Mouse (Mus musculus) lung, embryonic 14.5 days (tissue): Measurements from ENCODE around the gene Arfgap3. TPM values are rescaled to one million over a fixed set of nuclear protein-coding genes. Genes with fewer than 3 reads are reported as not detected.
A peak's percentile ranks its signal among the peaks of the same experiment; 100 is the strongest.
"Not testable (repeated sequence)": the region's sequence is repeated elsewhere in the genome, so short reads cannot be mapped to it uniquely, and the experiment has no call there.

Experiments
- ATAC-seq: fragments of 200-750 bp; cut with Nextera tagmentation; 2 replicates; pipeline ENCODE4 v1.8.0; 2017; ENCODE audit warnings: mild to moderate bottlenecking, moderate TSS enrichment, moderate library complexity; ENCODE audit not compliant: insufficient read depth
- DNase-seq: peaks from one replicate; pipeline ENCODE4 v3.0.0-alpha.2; 2015
- H3K27ac ChIP-seq: fragments of 300-500 bp; sonication (generic); 2 replicates; pipeline ENCODE4 v1.5.1; 2014; ENCODE audit warnings: low read depth, mild to moderate bottlenecking, moderate library complexity
- H3K27me3 ChIP-seq: fragments of 300-500 bp; sonication (generic); 2 replicates; pipeline ENCODE4 v1.6.1; 2014; ENCODE audit warnings: low read length, control low read depth; ENCODE audit not compliant: insufficient read depth
- H3K36me3 ChIP-seq: fragments of 300-500 bp; sonication (generic); 2 replicates; pipeline ENCODE4 v1.6.1; 2014; ENCODE audit warnings: control low read depth; ENCODE audit not compliant: insufficient read depth
- H3K4me1 ChIP-seq: fragments of 300-500 bp; sonication (generic); 2 replicates; pipeline ENCODE4 v1.6.1; 2014; ENCODE audit warnings: antibody characterized with exemption, control low read depth; ENCODE audit not compliant: insufficient read depth
- H3K4me2 ChIP-seq: fragments of 300-500 bp; sonication (generic); 2 replicates; pipeline ENCODE4 v1.6.1; 2014; ENCODE audit warnings: mild to moderate bottlenecking
- H3K4me3 ChIP-seq: fragments of 300-500 bp; sonication (generic); 2 replicates; pipeline ENCODE4 v1.5.1; 2014; ENCODE audit warnings: low read depth, low read length
- H3K9ac ChIP-seq: fragments of 300-500 bp; sonication (generic); 2 replicates; pipeline ENCODE4 v1.6.1; 2014
- H3K9me3 ChIP-seq: fragments of 300-500 bp; sonication (generic); 2 replicates; pipeline ENCODE4 v1.6.1; 2016; ENCODE audit warnings: low read depth, low read length, control low read depth
- CTCF ChIP-seq: IDR thresholded peaks from 2 replicates; pipeline ENCODE4 v1.5.1; 2016; ENCODE audit warnings: antibody characterized with exemption, low read depth
- WGBS: fragments of 180-500 bp; shearing (Covaris S2); extraction: QIAGEN DNeasy Blood & Tissue Kit; methylation state at CpG from one replicate; pipeline ENCODE4 v1.1.7; 2014; 5-methylcytosine and 5-hydroxymethylcytosine counted together
- polyA plus RNA-seq: library from polyadenylated mRNA; unstranded; fragments of >200 nt; fragmentation: Nextera tagmentation; extraction: Ambion mirVana; gene quantifications from 2 replicates; pipeline ENCODE4 v1.2.1, GENCODE M21; 2014

Gene Arfgap3
- polyA plus RNA-seq, 1 experiment from 2014 or later: 37.7 TPM

DNA sequence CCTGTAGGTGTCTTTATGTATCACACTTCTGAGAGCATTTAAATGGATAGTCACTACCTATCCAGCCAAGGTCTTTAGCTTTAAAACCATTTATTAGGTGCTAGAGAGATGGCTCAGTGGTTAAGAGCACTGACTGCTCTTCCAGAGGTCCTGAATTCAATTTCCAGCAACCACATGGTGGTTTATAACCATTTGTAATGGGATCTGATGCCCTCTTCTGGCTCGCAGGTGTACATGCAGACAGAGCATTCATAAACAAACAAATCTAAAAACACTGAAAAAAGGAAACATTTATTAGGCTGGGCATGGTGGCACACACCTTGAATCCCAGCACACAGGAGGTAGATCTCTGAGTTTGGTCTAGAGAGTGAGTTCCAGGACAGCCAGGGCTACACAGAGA is 35.1 kb downstream of the Arfgap3 start:
- WGBS: 65% methylated on average over 1 of the region's 1 CpGs
- no peaks in the 10 kb centered on the region for H3K4me1 ChIP-seq
- peaks cover 55% of the 10 kb centered on the region for H3K36me3 ChIP-seq
- H3K4me3 ChIP-seq: no peak overlapping the region
- no peaks in the 10 kb centered on the region for H3K27me3 ChIP-seq
- H3K27ac ChIP-seq: no peak overlapping the region
- H3K9me3 ChIP-seq: no peaks in the 10 kb centered on the region
- DNase-seq (no peak), ATAC-seq (no peak)
- H3K4me2 ChIP-seq: no peak overlapping the region
- 0 out of 2 replicates have a peak, but pooled peaks have one; percentile 40 for TF ChIP-seq CTCF
- no peak overlapping the region for H3K9ac ChIP-seq

DNA sequence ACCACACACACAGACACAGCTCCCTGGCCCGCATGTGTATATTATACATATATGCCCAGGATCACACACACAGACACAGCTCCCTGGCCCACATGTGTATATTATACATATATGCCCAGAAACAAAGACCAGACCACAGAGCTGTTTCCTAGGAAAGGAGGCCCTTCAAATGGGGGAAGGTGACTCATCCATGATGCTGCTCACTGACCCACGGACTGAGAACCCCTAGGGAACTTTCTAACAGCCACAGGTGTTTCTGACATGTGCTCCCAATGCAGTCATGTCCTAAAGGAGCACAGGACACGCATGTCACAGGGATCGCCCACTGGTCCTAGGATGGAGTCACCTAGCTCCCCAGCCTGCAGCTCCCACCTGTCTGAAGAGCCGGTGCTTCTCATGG is 40.2 kb downstream of the Arfgap3 start:
- peaks cover 75% of the 10 kb centered on the region for H3K36me3 ChIP-seq

DNA sequence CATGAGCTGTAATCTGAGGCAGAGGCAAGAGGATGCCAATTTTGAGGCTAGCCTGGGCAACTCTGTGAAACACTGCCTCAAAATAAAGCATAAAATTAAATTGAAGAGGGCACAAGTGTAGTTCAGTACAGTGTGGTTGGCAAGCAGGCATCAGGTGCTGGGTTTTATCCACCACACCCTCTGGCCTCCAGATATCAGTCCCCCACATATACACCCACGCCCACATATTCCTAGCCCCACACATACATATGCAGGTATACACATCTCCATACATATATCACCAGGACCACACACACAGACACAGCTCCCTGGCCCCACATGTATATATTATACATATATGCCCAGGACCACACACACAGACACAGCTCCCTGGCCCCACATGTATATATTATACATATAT is 41.3 kb downstream of the Arfgap3 start:
- not testable (repeated sequence) for H3K27me3 ChIP-seq, H3K9ac ChIP-seq, H3K4me2 ChIP-seq, H3K9me3 ChIP-seq, H3K4me3 ChIP-seq, ATAC-seq, H3K27ac ChIP-seq, H3K4me1 ChIP-seq, DNase-seq
- 91% methylated on average over 1 of the region's 1 CpGs for WGBS
- H3K36me3 ChIP-seq: peaks cover 77% of the 10 kb centered on the region

More for the DNA sequence above, 40.2 kb downstream of the Arfgap3 start:
- ATAC-seq (no peak), DNase-seq (no peak)
- Histone ChIP-seq H3K9me3 (no peaks in the 10 kb centered on the region), H3K4me1 (no peaks in the 10 kb centered on the region), H3K9ac (no peak overlapping the region), H3K4me3 (no peak overlapping the region), H3K27ac (no peak overlapping the region), H3K4me2 (no peak overlapping the region), H3K27me3 (no peaks in the 10 kb centered on the region)
- TF ChIP-seq CTCF: no peak
- 89% methylated on average over 5 of the region's 5 CpGs for WGBS

DNA sequence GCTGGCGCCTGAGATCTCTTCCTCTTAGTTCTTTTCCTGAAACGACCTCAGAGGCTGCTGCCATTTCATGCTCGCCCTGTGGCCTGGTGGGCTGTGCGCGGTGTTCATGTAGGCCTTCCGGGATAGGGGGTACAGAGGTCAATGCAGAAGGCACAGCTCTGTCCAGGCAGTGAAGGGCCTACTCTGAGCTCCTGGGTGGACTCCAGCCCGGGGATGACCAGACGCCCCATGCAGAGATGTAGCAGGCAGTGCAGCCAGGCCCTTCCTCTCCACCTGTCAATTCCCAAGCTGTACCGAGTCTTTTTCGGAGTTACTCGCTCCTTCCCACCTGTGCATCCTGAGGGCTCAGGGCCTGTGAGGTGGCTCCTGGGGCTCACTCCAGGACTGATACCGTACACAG is 43.9 kb downstream of the Arfgap3 start:
- Histone ChIP-seq H3K9me3 (no peaks in the 10 kb centered on the region), H3K9ac (no peak overlapping the region), H3K27ac (no peak overlapping the region), H3K36me3 (peaks cover 69% of the 10 kb centered on the region), H3K27me3 (no peaks in the 10 kb centered on the region), H3K4me3 (no peak overlapping the region), H3K4me1 (peaks cover 4% of the 10 kb centered on the region; the same call in 1 of the 2 replicates), H3K4me2 (no peak overlapping the region)
- 83% methylated on average over 12 of the region's 12 CpGs for WGBS
- no peak for TF ChIP-seq CTCF
- DNase-seq (no peak), ATAC-seq (no peak)

DNA sequence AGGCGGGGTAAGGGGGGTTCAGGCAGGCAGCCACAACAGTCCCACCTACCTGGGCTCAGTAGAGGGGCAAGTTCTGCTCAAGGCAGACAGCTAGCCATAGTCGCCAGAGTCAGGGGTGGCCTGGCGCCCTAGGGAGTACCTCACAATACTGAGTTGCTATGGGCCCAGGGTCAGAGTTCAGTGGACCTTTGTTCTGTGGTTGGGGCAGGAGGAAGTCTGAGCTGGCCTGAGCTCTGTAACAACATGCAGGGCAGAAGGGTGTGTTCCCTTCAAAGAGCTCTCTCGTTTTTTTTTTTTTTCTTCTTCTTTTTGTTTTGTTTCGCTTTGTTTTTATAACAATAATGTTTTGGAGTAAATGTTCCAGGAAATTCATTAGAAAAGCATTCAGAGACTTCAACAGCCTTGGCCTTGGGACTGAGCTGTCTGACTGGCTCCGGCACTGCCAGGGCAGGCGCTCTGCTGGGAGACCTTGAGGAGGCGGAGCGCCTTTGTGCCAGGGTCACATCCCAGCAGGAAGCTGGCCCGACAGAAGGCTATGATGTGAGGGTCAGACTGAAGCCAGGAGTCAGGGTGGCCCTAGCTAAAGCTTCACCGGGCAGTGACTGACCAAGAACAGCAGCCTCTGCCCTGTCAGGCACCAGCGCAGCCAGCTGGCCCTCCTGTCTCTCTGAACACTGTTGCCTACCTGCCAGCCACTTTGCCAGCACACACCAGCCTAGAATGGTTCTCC is 44.7 kb downstream of the Arfgap3 start:
- Histone ChIP-seq H3K4me1 (peaks cover 4% of the 10 kb centered on the region; the same call in 1 of the 2 replicates), H3K27me3 (no peaks in the 10 kb centered on the region), H3K9ac (no peak overlapping the region), H3K4me2 (no peak overlapping the region), H3K36me3 (peaks cover 70% of the 10 kb centered on the region), H3K9me3 (no peaks in the 10 kb centered on the region), H3K27ac (peak overlapping the region; percentile 60), H3K4me3 (no peak overlapping the region)
- TF ChIP-seq CTCF: no peak
- WGBS: 73% methylated on average over 12 of the region's 12 CpGs
- ATAC-seq (0 out of 2 replicates have a peak, but pooled peaks have one; percentile 37), DNase-seq (no peak)

DNA sequence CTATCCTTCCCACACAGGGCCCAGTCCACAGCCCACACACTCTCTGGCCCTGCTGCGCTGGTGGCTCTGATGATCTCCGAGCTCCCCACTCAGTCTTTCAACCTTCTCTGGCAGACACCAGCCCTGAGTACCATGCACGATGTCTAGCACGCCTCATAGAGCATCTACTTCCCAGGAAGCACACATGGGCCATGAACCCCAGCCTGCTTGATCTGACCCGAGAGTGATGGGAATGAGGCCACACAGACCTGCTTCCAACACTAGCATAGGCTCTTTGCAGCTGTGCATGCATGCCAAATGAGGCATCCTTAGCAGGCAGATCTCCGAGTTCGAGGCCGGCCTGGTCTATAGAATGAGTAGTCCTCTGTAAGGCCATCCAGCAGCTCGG is 45.2 kb downstream of the Arfgap3 start:
- Histone ChIP-seq H3K27me3 (no peaks in the 10 kb centered on the region), H3K27ac (no peak overlapping the region), H3K4me2 (no peak overlapping the region), H3K9me3 (no peaks in the 10 kb centered on the region), H3K4me3 (no peak overlapping the region), H3K36me3 (peaks cover 66% of the 10 kb centered on the region), H3K4me1 (peaks cover 4% of the 10 kb centered on the region; the same call in 1 of the 2 replicates), H3K9ac (no peak overlapping the region)
- no peak for DNase-seq
- no peak for ATAC-seq
- no peak for TF ChIP-seq CTCF
- 86% methylated on average over 9 of the region's 9 CpGs for WGBS

DNA sequence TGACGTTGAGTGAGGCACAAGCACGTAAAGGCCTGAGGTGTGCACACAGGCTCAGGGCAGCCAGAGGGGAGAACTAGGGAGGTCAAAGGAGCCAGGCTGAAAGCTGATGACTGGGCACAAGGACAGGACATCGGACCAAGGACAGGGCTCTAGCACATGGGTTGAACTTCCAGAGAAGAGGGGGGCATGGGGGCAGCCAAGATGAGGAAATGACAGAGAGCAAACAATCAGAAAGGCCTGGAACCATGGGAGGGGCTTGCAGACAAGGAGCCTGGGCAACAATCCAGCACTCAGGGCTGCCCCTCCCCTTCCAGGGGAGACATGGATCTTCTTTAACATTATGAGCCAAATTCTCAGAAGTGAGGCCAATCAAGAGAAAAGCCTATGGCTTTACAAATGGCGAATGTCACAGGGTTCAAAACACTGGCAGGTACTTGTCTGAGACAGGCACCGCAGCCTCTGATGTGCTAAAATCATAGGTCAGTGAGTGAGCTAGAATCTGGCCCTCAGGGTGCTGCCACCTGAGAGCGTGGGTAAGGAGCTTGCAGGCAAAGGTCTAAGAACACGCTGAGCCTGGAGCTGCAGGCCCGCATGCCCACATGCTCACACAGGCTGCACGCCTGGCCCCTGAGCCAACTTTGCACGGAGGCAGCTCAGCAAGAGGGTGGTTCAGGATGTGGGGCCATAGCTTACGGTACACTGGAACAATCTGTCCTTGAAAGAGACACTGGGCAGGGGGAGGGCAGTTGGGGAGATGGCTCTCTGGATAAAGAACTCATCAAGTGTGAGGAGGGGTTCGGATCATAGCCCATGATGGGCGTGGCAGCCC is 46.2 kb downstream of the Arfgap3 start:
- H3K36me3 ChIP-seq: peaks cover 71% of the 10 kb centered on the region
- H3K4me3 ChIP-seq: no peak overlapping the region
- no peak overlapping the region for H3K4me2 ChIP-seq
- no peaks in the 10 kb centered on the region for H3K9me3 ChIP-seq
- 69% methylated on average over 13 of the region's 13 CpGs for WGBS
- H3K27me3 ChIP-seq: no peaks in the 10 kb centered on the region
- H3K27ac ChIP-seq: peak overlapping the region; percentile 20; the same call in 1 of the 2 replicates
- peak; percentile 77 for DNase-seq
- H3K9ac ChIP-seq: no peak overlapping the region
- TF ChIP-seq CTCF: no peak
- peak; percentile 39; the same call in 1 of the 2 replicates for ATAC-seq
- peaks cover 4% of the 10 kb centered on the region; the same call in 1 of the 2 replicates for H3K4me1 ChIP-seq
